Mouse (Mus musculus): ENCODE data around the gene Slc25a39. TPM values are rescaled to one million over a fixed set of nuclear protein-coding genes. Genes with fewer than 3 reads are reported as not detected.

Gene Slc25a39
- polyA plus RNA-seq, 1 experiment from 2014 or later: 390 TPM

Small RNA genes lying within 50 kb of the gene (microRNA-seq; reads per million reads assigned to microRNA genes)
- gene Mir6930: not detected

Other genes with a start within 250 kb of the Slc25a39 start
- gene Lsm12, start 222.7 kb downstream of the Slc25a39 start, polyA plus RNA-seq (2015; fragmentation: Nextera tagmentation; extraction: Ambion mirVana): 92.6 and 95.3 TPM in 2 replicates
- gene G6pc3, start 218.3 kb downstream of the Slc25a39 start, polyA plus RNA-seq (2015; fragmentation: Nextera tagmentation; extraction: Ambion mirVana): 14.0 and 14.4 TPM in 2 replicates
- gene Hdac5, start 177.8 kb downstream of the Slc25a39 start, polyA plus RNA-seq (2015; fragmentation: Nextera tagmentation; extraction: Ambion mirVana): 12.8 and 12.9 TPM in 2 replicates
- gene BC030867, start 159.1 kb downstream of the Slc25a39 start, polyA plus RNA-seq (2015; fragmentation: Nextera tagmentation; extraction: Ambion mirVana): 14.6 and 16.4 TPM in 2 replicates
- gene Asb16, start 139.2 kb downstream of the Slc25a39 start, polyA plus RNA-seq (2015; fragmentation: Nextera tagmentation; extraction: Ambion mirVana): 0.06 and 0.08 TPM in 2 replicates
- 22.8 and 24.9 TPM in 2 replicates for gene Tmub2, start 123.0 kb downstream of the Slc25a39 start, polyA plus RNA-seq (2015; fragmentation: Nextera tagmentation; extraction: Ambion mirVana)
- 4.6 and 4.9 TPM in 2 replicates for gene Atxn7l3, start 111.3 kb downstream of the Slc25a39 start, polyA plus RNA-seq (2015; fragmentation: Nextera tagmentation; extraction: Ambion mirVana)
- 70.0 and 81.5 TPM in 2 replicates for gene Ubtf, start 88.2 kb downstream of the Slc25a39 start, polyA plus RNA-seq (2015; fragmentation: Nextera tagmentation; extraction: Ambion mirVana)
- gene Slc4a1, start 41.7 kb downstream of the Slc25a39 start, polyA plus RNA-seq (2015; fragmentation: Nextera tagmentation; extraction: Ambion mirVana): 734 and 914 TPM in 2 replicates
- 1.5 and 1.7 TPM in 2 replicates for gene Rundc3a, start 14.5 kb downstream of the Slc25a39 start, polyA plus RNA-seq (2015; fragmentation: Nextera tagmentation; extraction: Ambion mirVana)
- 59.5 and 63.3 TPM in 2 replicates for gene Grn, start 22.4 kb upstream of the Slc25a39 start, polyA plus RNA-seq (2015; fragmentation: Nextera tagmentation; extraction: Ambion mirVana)
- gene Fam171a2, start 39.7 kb upstream of the Slc25a39 start, polyA plus RNA-seq (2015; fragmentation: Nextera tagmentation; extraction: Ambion mirVana): 0.25 and 0.41 TPM in 2 replicates
- gene Itga2b, start 62.2 kb upstream of the Slc25a39 start, polyA plus RNA-seq (2015; fragmentation: Nextera tagmentation; extraction: Ambion mirVana): 41.8 and 45.1 TPM in 2 replicates
- 18.0 and 22.6 TPM in 2 replicates for gene Gpatch8, start 148.4 kb upstream of the Slc25a39 start, polyA plus RNA-seq (2015; fragmentation: Nextera tagmentation; extraction: Ambion mirVana)
- gene Gm11627, start 171.5 kb upstream of the Slc25a39 start, polyA plus RNA-seq (2015; fragmentation: Nextera tagmentation; extraction: Ambion mirVana): 0.68 and 0.94 TPM in 2 replicates
- 0.99 and 1.1 TPM in 2 replicates for gene Fzd2, start 196.4 kb upstream of the Slc25a39 start, polyA plus RNA-seq (2015; fragmentation: Nextera tagmentation; extraction: Ambion mirVana)